ENCODE assay signal across 8 mouse cellular contexts in the genomic region with DNA sequence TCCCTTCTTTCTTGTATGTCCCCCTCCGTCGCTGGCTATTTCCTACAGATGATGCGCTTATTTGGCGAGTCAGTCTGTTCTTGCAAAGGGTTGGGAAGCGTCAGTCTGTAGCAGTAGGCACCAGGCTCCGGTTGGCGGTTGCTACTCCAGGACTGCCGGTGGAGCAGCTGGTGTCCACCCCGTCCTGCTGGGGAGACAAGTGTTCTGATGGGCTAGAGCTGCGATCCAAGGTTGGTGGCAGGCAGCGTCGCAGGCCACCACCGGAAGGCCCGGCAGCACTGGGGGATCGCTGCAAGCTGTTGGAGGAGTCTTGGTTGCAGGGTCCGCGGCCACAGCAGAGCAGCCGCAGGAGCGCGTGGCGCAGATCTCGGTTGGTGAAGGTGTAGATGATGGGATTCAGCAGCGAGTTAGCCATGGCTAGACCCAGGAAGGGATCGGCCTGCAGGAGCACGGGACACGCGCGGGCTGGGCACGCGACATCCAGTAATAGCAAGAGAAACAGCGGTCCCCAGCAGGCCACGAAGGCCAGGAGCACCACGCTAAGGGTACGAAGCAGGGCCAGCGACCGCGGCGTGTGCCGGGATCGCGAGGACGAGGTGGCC. TPM values are rescaled to one million over a fixed set of nuclear protein-coding genes. Genes with fewer than 3 reads are reported as not detected.
DNase-seq lines count a peak whose midpoint lies in the region; ATAC-seq and TF ChIP-seq lines count a peak whose summit lies in the region.

No protein-coding gene starts in this region.

- H3K36me3 ChIP-seq in heart, embryonic 12.5 days = no peaks in the 10 kb centered on the region
- H3K36me3 ChIP-seq in ES-E14 (ENCODE audit: control insufficient read depth, insufficient read depth, low read length, poor library complexity, severe bottlenecking) = no peaks in the 10 kb centered on the region
- H3K36me3 ChIP-seq in forebrain, embryonic 14.5 days (ENCODE audit: control insufficient read depth, insufficient read depth, low read length) = no peaks in the 10 kb centered on the region
- no peaks in the 10 kb centered on the region for H3K36me3 ChIP-seq in liver, embryonic 16.5 days (ENCODE audit: control insufficient read depth, insufficient read depth)

- no peaks in the 10 kb centered on the region for H3K9me3 ChIP-seq in heart, embryonic 12.5 days (replicated peaks)
- H3K9me3 ChIP-seq in ES-E14 (ENCODE audit: control insufficient read depth, insufficient read depth, low read depth, low read length) = no peaks in the 10 kb centered on the region
- no peaks in the 10 kb centered on the region for H3K9me3 ChIP-seq in forebrain, embryonic 14.5 days (replicated peaks; ENCODE audit: control insufficient read depth, low read length)
- no peaks in the 10 kb centered on the region for H3K9me3 ChIP-seq in liver, embryonic 16.5 days (replicated peaks; ENCODE audit: control insufficient read depth, low read length)

- H3K4me2 ChIP-seq in heart, embryonic 12.5 days = peak overlapping the region; percentile 94
- peak overlapping the region; percentile 66 for H3K4me2 ChIP-seq in forebrain, embryonic 14.5 days (ENCODE audit: low read length)
- H3K4me2 ChIP-seq in liver, embryonic 16.5 days (ENCODE audit: low read depth, low read length) = peak overlapping the region; percentile 60

- peaks cover 28% of the 10 kb centered on the region for H3K4me1 ChIP-seq in heart, embryonic 12.5 days (replicated peaks)
- H3K4me1 ChIP-seq in ES-E14 (ENCODE audit: control insufficient read depth in 2 of 2, insufficient read depth in 2 of 2, low read length in 2 of 2, poor library complexity in 1 of 2) = peaks cover 2 to 6% of the 10 kb centered on the region in 2 experiments; a peak in 1 of 4 replicates
- H3K4me1 ChIP-seq in forebrain, embryonic 14.5 days (ENCODE audit: control insufficient read depth, insufficient read depth, low read length) = peaks cover 4% of the 10 kb centered on the region; the same call in 1 of the 2 replicates
- peaks cover 23% of the 10 kb centered on the region for H3K4me1 ChIP-seq in liver, embryonic 16.5 days (ENCODE audit: control insufficient read depth, low read depth, low read length)

- in situ Hi-C loops in ES-E14 (cut with MboI; ENCODE audit: low sequenced_read_pairs in 2 of 2, unreplicated experiment in 2 of 2) = no loop called here

- intact Hi-C loops in heart, postnatal 10 days (cut with DNase I) = no loop called here

- WGBS in heart, embryonic 12.5 days = 3% methylated on average over 42 of the region's 42 CpGs
- WGBS in forebrain, embryonic 14.5 days = 4% methylated on average over 42 of the region's 42 CpGs
- WGBS in liver, embryonic 16.5 days (ENCODE audit: insufficient replicate concordance) = 10% methylated on average over 42 of the region's 42 CpGs

- ATAC-seq in heart, embryonic 12.5 days (ENCODE audit: insufficient number of reproducible peaks, low FRiP score) = no peak
- no peak for ATAC-seq in forebrain, embryonic 14.5 days
- ATAC-seq in liver, embryonic 16.5 days (ENCODE audit: low read depth) = no peak

- peak overlapping the region; percentile 58 for H3K9ac ChIP-seq in heart, embryonic 12.5 days
- H3K9ac ChIP-seq in ES-E14 (ENCODE audit: insufficient read depth, low read depth, low read length, poor library complexity, severe bottlenecking) = peak overlapping the region; percentile 51
- H3K9ac ChIP-seq in forebrain, embryonic 14.5 days (ENCODE audit: low read length) = peak overlapping the region; percentile 54
- no peak overlapping the region for H3K9ac ChIP-seq in liver, embryonic 16.5 days (ENCODE audit: low read depth, low read length)

- no peak overlapping the region for H3K27ac ChIP-seq in heart, embryonic 12.5 days (ENCODE audit: poor library complexity, severe bottlenecking)
- no peak overlapping the region for H3K27ac ChIP-seq in ES-E14 (ENCODE audit: insufficient read depth, low read depth, low read length, poor library complexity, severe bottlenecking)
- H3K27ac ChIP-seq in forebrain, embryonic 14.5 days (ENCODE audit: low read depth, low read length) = no peak overlapping the region
- no peak overlapping the region for H3K27ac ChIP-seq in liver, embryonic 16.5 days (ENCODE audit: low read length)

- DNase-seq in heart, postnatal 10 days = no peak
- DNase-seq in ES-E14 (ENCODE audit: low read depth, low spot score) (no peak), adipocyte (ENCODE audit: low spot score) (no peak)
- no peak for DNase-seq in forebrain, embryonic 14.5 days (ENCODE audit: low spot score)
- no peak for DNase-seq in thymus, adult 18-20 months
- no peak for DNase-seq in right cerebral cortex, postnatal 4 days

- peak overlapping the region; percentile 53 for H3K4me3 ChIP-seq in heart, embryonic 12.5 days
- H3K4me3 ChIP-seq in ES-E14 (ENCODE audit: insufficient read depth in 1 of 2, low read depth in 1 of 2, low read length in 2 of 2, poor library complexity in 1 of 2, severe bottlenecking in 1 of 2) = peak overlapping the region; percentile 64 to 83
- H3K4me3 ChIP-seq in forebrain, embryonic 14.5 days (ENCODE audit: low read depth, low read length) = peak overlapping the region; percentile 38
- peak overlapping the region; percentile 46 for H3K4me3 ChIP-seq in liver, embryonic 16.5 days (ENCODE audit: low read depth, low read length)

- H3K27me3 ChIP-seq in heart, embryonic 12.5 days (replicated peaks) = peaks cover 65% of the 10 kb centered on the region
- peaks cover 58% of the 10 kb centered on the region for H3K27me3 ChIP-seq in forebrain, embryonic 14.5 days (replicated peaks; ENCODE audit: control insufficient read depth, insufficient read depth, low read length)
- peaks cover 67% of the 10 kb centered on the region for H3K27me3 ChIP-seq in liver, embryonic 16.5 days (ENCODE audit: control insufficient read depth, insufficient read depth, low read depth, low read length)

TF ChIP-seq in ES-E14, 5 proteins besides CTCF, POLR2A, EP300 and RAD21:
- TF ChIP-seq ZC3H11A (IDR thresholded peaks at IDR 0.05; ENCODE audit: borderline replicate concordance, low read depth, low read length) (no peak), MAFK (IDR thresholded peaks at IDR 0.05; ENCODE audit: insufficient read depth, low read depth, low read length) (no peak), CHD2 (IDR thresholded peaks at IDR 0.05; ENCODE audit: low read depth, low read length) (no peak), ZNF384 (IDR thresholded peaks at IDR 0.05; ENCODE audit: low read depth, low read length) (no peak), HCFC1 (IDR thresholded peaks at IDR 0.05; ENCODE audit: borderline replicate concordance, insufficient read depth, low read length) (no peak)

RNA-seq across cellular contexts. Expression of gene S1pr5, which starts 4.3 kb away (rescaled TPM):
- 0.10 and 0.19 TPM in 2 replicates for polyA plus RNA-seq in heart, embryonic 12.5 days (2016; fragmentation: Nextera tagmentation; extraction: Ambion mirVana)
- total RNA-seq in heart, postnatal 10 days (2021) = under 1 TPM; 0.41 to 0.50 TPM
- total RNA-seq in ES-E14 (2012; rRNA removed) = 0.27 and 0.53 TPM in 2 replicates
- 0.94 and 1.4 TPM in 2 replicates for polyA plus RNA-seq in forebrain, embryonic 14.5 days (2014; fragmentation: Nextera tagmentation; extraction: Ambion mirVana)
- polyA plus RNA-seq in liver, embryonic 16.5 days (2015; fragmentation: Nextera tagmentation; extraction: Ambion mirVana) = 0.13 and 0.14 TPM in 2 replicates

RNA-seq across cellular contexts. Expression of gene Keap1, which starts 4.8 kb away (rescaled TPM):
- 46.7 and 49.6 TPM in 2 replicates for polyA plus RNA-seq in heart, embryonic 12.5 days (2016; fragmentation: Nextera tagmentation; extraction: Ambion mirVana)
- total RNA-seq in heart, postnatal 10 days (2021) = 10 to 100 TPM; 38.5 to 39.5 TPM
- total RNA-seq in ES-E14 (2012; rRNA removed) = 23.3 and 27.4 TPM in 2 replicates
- 34.7 and 39.1 TPM in 2 replicates for polyA plus RNA-seq in forebrain, embryonic 14.5 days (2014; fragmentation: Nextera tagmentation; extraction: Ambion mirVana)
- 26.2 and 27.7 TPM in 2 replicates for polyA plus RNA-seq in liver, embryonic 16.5 days (2015; fragmentation: Nextera tagmentation; extraction: Ambion mirVana)

RNA-seq across cellular contexts. Expression of gene Atg4d, which starts 21.2 kb away (rescaled TPM):
- polyA plus RNA-seq in heart, embryonic 12.5 days (2016; fragmentation: Nextera tagmentation; extraction: Ambion mirVana) = 43.8 and 47.8 TPM in 2 replicates
- total RNA-seq in heart, postnatal 10 days (2021) = 10 to 100 TPM; 67.6 to 69.6 TPM
- total RNA-seq in ES-E14 (2012; rRNA removed) = 23.8 and 32.7 TPM in 2 replicates
- polyA plus RNA-seq in forebrain, embryonic 14.5 days (2014; fragmentation: Nextera tagmentation; extraction: Ambion mirVana) = 45.7 and 53.1 TPM in 2 replicates
- 90.4 and 95.3 TPM in 2 replicates for polyA plus RNA-seq in liver, embryonic 16.5 days (2015; fragmentation: Nextera tagmentation; extraction: Ambion mirVana)

RNA-seq across cellular contexts. Expression of gene Kri1, which starts 43.8 kb away (rescaled TPM):
- 11.9 and 13.6 TPM in 2 replicates for polyA plus RNA-seq in heart, embryonic 12.5 days (2016; fragmentation: Nextera tagmentation; extraction: Ambion mirVana)
- 10 to 100 TPM; 18.9 to 19.7 TPM for total RNA-seq in heart, postnatal 10 days (2021)
- total RNA-seq in ES-E14 (2012; rRNA removed) = 81.6 and 108 TPM in 2 replicates
- 9.8 and 14.6 TPM in 2 replicates for polyA plus RNA-seq in forebrain, embryonic 14.5 days (2014; fragmentation: Nextera tagmentation; extraction: Ambion mirVana)
- polyA plus RNA-seq in liver, embryonic 16.5 days (2015; fragmentation: Nextera tagmentation; extraction: Ambion mirVana) = 5.5 and 8.1 TPM in 2 replicates

RNA-seq across cellular contexts. Expression of gene Cdkn2d, which starts 47.3 kb away (rescaled TPM):
- 88.5 and 89.2 TPM in 2 replicates for polyA plus RNA-seq in heart, embryonic 12.5 days (2016; fragmentation: Nextera tagmentation; extraction: Ambion mirVana)
- total RNA-seq in heart, postnatal 10 days (2021) = 10 to 100 TPM; 24.5 to 25.3 TPM
- 9.6 and 12.7 TPM in 2 replicates for total RNA-seq in ES-E14 (2012; rRNA removed)
- 101 and 107 TPM in 2 replicates for polyA plus RNA-seq in forebrain, embryonic 14.5 days (2014; fragmentation: Nextera tagmentation; extraction: Ambion mirVana)
- polyA plus RNA-seq in liver, embryonic 16.5 days (2015; fragmentation: Nextera tagmentation; extraction: Ambion mirVana) = 120 and 128 TPM in 2 replicates
